18 mouse cellular contexts compared by ENCODE assay signal in the genomic region with DNA sequence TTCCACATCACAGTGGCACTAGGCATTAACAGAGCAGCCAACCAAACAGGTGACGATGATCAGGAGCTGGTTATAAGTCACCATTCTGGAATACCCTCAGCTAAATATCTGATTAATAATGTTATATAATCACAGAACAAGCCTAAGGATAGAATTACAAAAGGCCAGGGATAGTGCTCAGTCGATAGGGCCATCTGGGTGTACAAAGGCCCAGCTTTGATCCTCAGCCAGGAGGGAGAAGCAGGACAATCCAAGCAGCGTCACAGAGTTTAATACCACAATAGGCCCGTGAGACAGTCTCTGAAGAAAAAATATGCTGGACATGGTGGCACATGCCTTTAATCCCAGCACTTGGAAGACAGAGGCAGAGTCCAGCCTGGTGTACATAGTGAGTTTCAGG.
"Had no signal": no experiment of that assay in that cellular context is flagged by ENCODE, and none has a peak within 500 bp of the region (broad histone marks: within the 10 kb centered on the region; RNA-seq: fewer than 3 reads in every experiment).

No protein-coding gene starts in this region.

- H3K4me3 ChIP-seq: midbrain, embryonic 10.5 days; midbrain, embryonic 12.5 days; myocyte; neural tube, embryonic 13.5 days; neural tube, embryonic 15.5 days had no signal

- H3K27ac ChIP-seq: midbrain, embryonic 10.5 days; midbrain, embryonic 12.5 days; neural tube, embryonic 13.5 days; neural tube, embryonic 15.5 days had no signal

- DNase-seq: lung, adult 18-20 months; lung, embryonic 14.5 days; lung, postnatal 10 days; lung, postnatal 4 days; midbrain, embryonic 14.5 days; retina, postnatal 1 day; right cerebral cortex, adult 18-20 months; right cerebral cortex, postnatal 25 days; right cerebral cortex, postnatal 4 days; spleen, adult 18-20 months; thymus, adult 18-20 months; thymus, postnatal 14 days; thymus, postnatal 36 days had no signal
